1 mouse cellular context compared by ENCODE assay signal in the genomic region with DNA sequence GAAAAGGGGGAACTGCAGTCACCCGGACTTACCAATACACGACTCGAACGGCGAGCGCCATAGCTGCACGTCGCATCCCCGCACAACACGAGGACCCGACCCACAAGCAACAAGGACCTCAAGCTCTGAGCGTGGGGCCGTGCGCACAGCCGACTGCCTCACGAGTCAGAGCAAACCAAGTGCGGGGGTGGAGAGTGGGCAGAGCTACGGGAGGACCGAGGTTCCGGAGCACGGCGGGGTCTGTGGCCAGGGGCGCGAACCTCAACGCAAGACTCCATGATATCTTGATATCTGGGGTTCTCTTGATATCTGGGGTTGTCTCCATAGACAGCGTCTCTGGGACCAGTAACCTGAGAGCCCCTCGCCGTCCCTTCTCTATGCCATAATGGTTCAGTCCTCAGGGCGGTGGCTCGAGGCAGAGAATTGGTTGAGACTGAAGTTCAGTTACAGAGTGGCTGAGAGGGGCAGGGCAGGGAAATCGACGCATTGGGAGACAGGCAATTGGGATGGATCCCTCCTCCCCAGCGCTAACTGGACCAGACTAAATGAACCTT.
TF ChIP-seq lines count a peak whose summit lies in the region.

Gene Selenow, minus strand, starts transcription at position 183 of the 554 bp plus-strand sequence.

TF ChIP-seq in MEL, 35 proteins besides CTCF, POLR2A, EP300 and RAD21 (continued from another document):
- TF ChIP-seq ZKSCAN1 (IDR thresholded peaks at IDR 0.05; ENCODE audit: low read depth, low read length), result no peak
